Mouse (Mus musculus): ENCODE measurements around the gene H2afz. TPM values are rescaled to one million over a fixed set of nuclear protein-coding genes. Genes with fewer than 3 reads are reported as not detected.
A peak's percentile ranks its signal among the peaks of the same experiment; 100 is the strongest.
"Not testable (repeated sequence)": the region's sequence is repeated elsewhere in the genome, so short reads cannot be mapped to it uniquely, and the experiment has no call there.

H2afz gene
- 1,000 to 10,000 TPM; 1,486 to 1,582 TPM for polyA plus RNA-seq (2017; shearing (Covaris generic))

DNA sequence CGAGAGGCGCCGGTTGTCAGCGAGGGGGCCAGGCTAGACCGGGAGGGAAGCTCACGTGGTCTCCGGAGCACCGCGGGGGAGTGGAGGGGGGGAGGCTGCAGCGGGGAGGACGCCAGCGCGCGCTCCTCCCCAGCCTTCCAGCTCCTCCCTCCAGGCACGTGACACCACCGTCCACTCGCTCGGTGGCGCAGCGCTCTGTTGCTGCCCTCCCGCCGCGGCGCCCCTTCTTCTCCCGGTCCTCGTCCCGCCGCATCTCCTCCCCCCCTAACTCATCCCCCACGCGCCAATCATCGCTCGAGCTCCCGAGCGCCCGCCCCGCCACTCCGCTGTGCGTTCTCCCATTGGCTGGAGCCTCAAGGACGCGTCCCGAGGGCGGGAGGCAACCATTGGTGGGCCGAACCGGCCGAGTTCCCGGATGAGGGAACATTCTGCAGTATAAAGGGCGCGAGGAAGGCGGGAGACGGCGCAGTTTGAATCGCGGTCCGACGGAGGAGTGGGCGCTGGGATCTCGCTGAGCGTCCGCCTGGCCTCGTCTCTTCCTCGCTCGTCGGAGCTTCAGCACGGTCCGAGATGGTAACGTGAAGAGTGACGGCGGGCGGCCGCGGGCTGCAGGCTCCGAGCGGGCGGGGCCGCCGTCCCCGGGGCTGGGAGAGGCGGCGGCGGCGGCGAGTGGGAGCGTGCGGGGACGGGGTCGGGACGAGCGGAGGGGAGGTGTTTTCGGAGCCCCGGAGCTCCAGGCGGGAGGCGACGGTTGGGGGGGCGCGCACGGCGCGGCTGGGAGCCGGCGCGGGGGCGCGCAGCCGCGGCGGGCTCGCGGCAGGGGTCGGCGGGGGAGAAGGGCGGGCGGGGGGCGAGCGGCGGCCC lies at the start of gene H2afz:
TSS of gene H2afz (plus strand) at position 364 of the 864 bp plus-strand sequence.
- ATAC-seq: peak; percentile 74

DNA sequence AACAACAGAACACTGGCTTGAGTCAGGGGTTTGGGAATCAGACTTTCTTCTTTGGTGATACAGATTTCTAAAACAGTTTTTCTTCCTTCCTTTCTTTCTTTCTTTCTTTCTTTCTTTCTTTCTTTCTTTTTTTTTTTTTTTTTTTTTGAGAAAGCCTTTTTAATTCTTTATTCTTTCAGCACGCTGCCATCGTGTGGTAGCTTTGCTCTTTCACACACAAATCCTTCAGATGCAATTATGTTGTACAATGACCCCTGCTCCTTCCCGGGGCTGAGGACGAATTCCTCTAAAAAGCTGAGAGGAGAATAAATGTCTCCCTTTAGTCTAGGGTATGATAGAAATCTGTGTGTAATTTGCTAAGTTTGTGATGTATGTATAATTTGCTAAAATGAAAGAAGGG lies 45.6 kb upstream of the H2afz start:
- no peak for ATAC-seq

- ATAC-seq: peak; percentile 68
Observed at GRCm38 (mm10) chr3:137820688-137821467, 43.4 kb upstream of the H2afz start.

DNA sequence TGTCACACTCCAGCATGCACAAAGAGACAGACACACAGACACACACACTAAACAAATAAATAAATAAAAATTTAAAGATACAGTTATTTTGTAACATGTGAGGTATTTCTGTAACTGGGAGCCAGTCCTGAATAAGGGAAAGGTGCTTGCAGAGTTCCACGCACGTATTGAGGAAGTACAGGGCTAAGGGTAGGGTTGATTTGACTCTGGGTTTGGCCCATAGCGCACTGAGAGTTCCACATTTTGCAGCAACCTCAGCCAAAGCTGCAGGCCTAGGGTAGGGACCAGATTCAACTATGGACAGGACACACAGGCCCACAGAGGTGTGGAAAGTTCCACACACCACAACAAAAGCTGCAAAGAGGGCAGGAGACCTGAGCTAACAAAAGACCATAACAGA lies 41.0 kb upstream of the H2afz start:
- no peak for ATAC-seq

GRCm38 (mm10) chr3:137827678-137828077 lies 36.6 kb upstream of the H2afz start:
- no peak for ATAC-seq

DNA sequence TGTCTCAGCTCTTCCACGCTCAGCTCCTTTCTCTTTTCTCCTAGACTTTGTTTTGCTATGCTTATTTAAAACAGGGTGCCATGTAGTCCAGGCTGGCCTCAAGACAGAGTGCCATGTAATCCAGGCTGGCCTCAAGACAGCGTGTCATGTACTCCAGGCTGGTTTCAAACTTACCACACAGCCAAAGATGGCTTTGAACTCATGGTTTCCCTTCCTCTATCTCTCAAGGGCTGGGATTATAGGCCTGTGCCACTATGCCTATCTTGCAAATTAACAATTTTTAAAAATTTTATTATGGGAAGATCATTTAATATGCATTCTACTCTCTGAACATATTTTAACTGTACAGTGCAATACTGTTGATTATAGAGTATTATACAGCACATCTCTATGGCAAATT lies 33.1 kb upstream of the H2afz start:
- no peak for ATAC-seq

DNA sequence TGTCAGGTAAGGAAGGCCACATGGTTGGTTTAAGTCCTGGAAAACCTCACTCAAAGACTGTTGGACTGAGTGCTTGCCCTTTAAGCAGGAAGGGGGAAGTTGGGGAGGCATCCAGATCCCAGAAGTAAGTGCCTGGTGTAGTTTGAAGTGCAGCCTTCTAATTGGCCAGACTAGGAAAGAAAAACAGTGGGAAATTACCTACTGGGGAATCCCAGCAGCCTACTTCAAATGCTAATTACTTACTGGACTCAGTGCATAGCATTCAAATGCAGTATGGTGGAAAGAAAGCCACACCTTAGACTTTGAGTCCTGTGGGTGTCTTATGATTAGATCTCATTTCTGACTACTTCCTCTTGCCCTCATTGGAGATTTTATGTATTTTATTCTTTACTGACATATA lies 31.2 kb upstream of the H2afz start:
- ATAC-seq: peak; percentile 83

DNA sequence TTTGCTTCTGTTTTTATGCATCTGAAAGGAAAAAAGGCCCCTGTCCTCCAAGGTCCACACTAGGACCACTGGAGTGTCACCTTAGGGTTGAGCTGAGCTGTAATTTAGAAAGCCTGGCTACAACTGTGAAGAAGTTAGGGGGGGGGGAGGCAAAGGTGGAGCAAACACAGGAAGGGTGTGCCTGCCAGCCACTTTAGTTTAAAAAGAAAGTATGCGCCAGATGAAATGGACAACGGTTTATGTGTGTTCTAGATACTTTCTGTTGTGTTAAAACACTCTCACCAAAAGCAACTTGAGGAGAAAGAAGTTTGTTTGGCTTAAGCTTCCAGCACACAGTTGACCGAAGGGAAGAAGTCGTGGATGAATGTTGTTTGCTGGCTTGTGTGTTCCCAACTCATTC lies 30.6 kb upstream of the H2afz start:
- peak; percentile 29 for ATAC-seq

- ATAC-seq: no peak
Observed at GRCm38 (mm10) chr3:137836543-137836942, 27.7 kb upstream of the H2afz start.

GRCm38 (mm10) chr3:137838160-137838559 lies 26.1 kb upstream of the H2afz start:
- ATAC-seq: peak; percentile 58

GRCm38 (mm10) chr3:137842944-137843343 lies 21.3 kb upstream of the H2afz start:
- no peak for ATAC-seq

DNA sequence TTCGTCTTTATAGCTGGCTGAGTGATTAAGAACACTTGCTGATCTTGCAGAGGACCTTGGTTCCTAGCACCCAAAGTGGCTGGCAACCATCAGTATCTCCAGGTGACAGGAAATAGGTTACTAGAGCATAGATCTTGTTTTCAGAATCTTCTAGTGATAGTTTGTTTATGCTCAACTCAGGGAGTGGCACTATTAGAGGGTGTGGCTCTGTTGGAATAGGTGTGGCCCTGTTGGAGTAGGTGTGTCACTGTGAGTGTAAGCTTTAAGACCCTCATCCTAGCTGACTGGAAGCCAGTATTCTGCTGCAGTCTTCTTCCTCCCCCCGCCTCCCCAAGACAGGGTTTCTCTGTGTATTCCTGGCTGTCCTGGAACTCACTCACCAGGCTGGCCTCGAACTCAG lies 20.0 kb upstream of the H2afz start:
- no peak for ATAC-seq

DNA sequence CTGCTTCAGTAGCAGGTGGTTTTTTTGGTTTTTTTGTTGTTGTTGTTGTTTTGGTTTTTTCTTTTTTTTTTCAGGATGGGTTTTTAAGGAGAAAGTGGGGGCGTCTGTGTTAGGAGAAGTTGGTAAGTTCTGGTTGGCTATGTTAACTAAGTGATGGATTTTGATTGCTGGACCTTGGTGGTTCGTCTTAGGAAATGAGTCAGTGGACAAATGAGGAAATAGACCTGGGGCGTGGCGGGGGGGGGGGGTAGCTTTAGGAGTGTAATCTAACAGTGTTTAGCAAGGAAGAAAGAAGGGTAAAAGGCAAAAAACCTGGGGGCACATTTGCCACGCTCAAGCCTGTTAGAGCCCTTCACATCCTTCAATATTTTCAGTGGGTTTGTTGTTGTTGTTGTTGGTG lies 17.7 kb upstream of the H2afz start:
- ATAC-seq: no peak

DNA sequence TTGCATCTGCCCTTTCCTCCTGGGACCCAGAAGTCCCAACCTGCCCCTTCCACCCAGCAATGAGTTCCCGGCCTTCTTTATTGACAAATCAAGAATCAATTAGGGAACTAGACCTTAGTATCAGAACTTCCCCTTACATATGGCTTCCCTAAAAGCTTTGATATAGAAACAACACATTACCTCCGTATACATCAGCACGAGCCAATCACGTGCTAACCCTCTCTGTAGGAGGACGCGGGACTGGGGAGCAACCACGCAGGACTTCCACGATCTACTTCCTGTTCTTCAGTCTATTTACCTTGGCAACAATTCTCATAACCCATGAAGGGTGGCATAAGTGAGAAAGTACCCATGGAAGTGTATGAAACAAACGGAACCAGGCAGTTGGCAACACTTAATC lies 15.9 kb upstream of the H2afz start:
- no peak for ATAC-seq

GRCm38 (mm10) chr3:137849697-137850096 lies 14.6 kb upstream of the H2afz start:
- no peak for ATAC-seq

GRCm38 (mm10) chr3:137851196-137851595 lies 13.1 kb upstream of the H2afz start:
- ATAC-seq: no peak

DNA sequence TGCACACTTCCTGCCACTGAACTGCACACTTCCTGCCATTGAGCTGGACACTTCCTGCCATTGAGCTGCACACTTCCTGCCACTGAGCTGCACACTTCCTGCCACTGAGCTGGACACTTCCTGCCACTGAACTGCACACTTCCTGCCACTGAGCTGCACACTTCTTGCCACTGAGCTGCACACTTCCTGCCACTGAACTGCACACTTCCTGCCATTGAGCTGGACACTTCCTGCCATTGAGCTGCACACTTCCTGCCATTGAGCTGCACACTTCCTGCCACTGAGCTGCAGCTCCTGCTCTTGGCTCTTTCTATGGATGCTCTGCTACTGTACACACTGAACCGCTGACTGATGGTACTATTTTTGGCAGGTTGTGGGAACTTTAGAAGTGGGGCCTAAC lies 11.3 kb upstream of the H2afz start:
- ATAC-seq: not testable (repeated sequence)

DNA sequence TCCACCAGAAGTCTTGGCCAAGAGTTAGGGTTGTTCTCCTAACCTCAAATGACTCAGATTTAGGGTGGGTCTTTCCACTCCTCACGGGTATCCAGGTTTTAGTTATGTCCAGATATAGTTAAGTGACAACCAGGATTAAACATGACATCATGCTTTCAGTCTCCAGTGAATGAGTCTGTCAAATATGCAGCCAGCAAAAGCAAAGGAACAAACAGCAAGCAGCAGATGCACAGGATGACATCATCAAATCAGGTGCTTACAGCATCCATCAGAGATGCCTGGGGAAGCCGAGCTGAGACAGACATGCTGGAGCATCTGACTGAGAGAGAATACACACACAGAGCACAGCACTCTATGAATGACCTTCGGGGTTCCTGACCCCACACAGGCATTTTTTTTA lies 9.0 kb upstream of the H2afz start:
- no peak for ATAC-seq

DNA sequence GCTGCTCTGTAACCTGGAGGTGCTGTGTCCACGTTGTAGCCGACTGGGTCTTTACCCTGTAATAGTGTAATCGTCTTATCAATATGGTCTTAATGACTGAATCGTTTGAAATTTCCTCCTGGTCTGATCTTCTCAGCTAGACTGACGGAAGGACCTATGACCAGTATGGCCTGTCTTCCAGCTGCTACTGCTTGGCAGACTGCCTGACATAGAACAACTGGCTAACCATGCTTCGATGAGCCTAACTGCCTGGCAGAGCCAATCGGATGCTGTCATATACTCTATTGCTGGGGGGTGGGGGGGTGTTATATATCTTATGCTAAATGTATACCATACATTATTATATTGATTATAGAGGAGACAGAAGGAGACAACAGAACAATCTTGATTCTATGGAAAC lies 8.2 kb upstream of the H2afz start:
- no peak for ATAC-seq

DNA sequence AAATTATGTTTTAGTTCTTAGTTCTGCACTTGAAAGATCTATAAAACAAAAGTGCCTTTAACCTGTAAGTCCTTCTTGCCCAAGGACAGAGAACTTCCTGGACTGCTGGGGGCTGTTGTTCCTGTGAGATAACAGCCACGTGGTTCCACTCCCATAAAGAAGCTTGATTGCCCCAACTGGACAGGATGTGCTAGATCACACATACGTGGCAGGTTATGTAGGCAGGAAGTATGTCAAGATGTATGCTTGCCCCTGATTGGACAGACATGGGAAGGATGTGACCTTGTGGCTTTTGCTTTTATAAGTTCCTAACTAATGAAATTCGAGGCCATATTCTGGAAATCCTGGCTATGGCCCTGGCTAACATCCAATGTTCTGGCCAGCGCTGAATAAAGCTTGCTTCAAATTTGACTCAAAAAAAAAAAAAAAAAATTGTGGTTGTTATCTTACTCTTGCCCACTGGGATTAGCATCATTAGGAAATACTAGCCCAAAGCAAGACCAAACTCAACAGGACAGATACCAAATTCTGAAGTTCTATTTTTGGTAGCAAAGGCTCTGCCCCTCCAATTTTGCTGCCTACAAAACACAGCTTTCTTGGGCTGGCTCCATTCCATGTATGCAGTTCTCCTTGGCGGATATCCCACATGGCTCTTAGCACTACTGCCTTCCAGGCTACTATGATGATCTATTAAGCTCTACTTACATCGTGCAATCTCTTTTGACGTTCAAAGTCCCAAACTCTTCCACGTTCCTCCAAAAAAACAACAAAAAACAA lies 3.7 kb upstream of the H2afz start:
- no peak for ATAC-seq

DNA sequence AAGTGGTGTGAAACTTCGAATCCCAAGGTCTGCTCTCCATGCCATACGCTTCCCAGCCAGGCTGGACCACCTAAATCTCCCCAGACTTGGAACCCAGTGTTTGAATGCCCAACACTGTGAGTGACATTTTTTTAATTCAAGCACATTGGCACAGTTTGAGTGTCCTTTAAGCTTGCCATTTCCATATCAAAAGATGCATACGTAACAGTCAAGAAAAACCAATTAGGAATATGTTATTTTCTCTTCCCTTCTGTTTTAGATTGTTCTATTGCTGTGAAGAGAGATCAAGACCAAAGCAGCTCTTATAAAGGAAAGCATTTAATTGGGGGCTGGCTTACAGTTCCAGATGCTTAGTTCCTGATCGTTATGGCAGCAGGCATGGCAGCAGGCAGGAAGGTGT lies 2.9 kb upstream of the H2afz start:
- ATAC-seq: no peak

- no peak for ATAC-seq
Observed at GRCm38 (mm10) chr3:137862600-137862999, 1.7 kb upstream of the H2afz start.
